Mouse (Mus musculus) neutrophil, adult 5-6 weeks (primary cell): ENCODE results near the gene Anapc16. TPM values are rescaled to one million over a fixed set of nuclear protein-coding genes. Genes with fewer than 3 reads are reported as not detected.

Source experiments
- ATAC-seq: fragments of 151-379, 151-347 bp; 2 replicates; pipeline ENCODE4 v1.8.0; 2017; ENCODE audit warnings: mild to moderate bottlenecking, moderate TSS enrichment; ENCODE audit not compliant: insufficient number of reproducible peaks, poor library complexity, low FRiP score, severe bottlenecking; ENCODE audit errors: extremely low read depth
- total RNA-seq: library from RNA; stranded (forward); fragments of 200-1000 nt; gene quantifications from 2 replicates; pipeline ENCODE4 v1.2.3, GENCODE M21; 2017

Anapc16 gene
- total RNA-seq, 1 experiment from 2014 or later = 56.3 TPM

GRCm38 (mm10) chr10:59952781-59953563 lies 50.0 kb downstream of the Anapc16 start:
- ATAC-seq = no peak

GRCm38 (mm10) chr10:59952152-59952780 lies 50.7 kb downstream of the Anapc16 start:
- no peak for ATAC-seq

- ATAC-seq = peak; percentile 93
Measured at GRCm38 (mm10) chr10:59951211-59952151, 51.5 kb downstream of the Anapc16 start, which contains the start of gene Ddit4. Gene Ddit4 (minus strand): TSS chr10:59951834.

- peak; percentile 48 for ATAC-seq
Measured at GRCm38 (mm10) chr10:59950716-59951191, 52.2 kb downstream of the Anapc16 start.

GRCm38 (mm10) chr10:59949783-59950605 lies 52.9 kb downstream of the Anapc16 start:
- no peak for ATAC-seq

GRCm38 (mm10) chr10:59949255-59949648 lies 53.7 kb downstream of the Anapc16 start:
- ATAC-seq = no peak

GRCm38 (mm10) chr10:59948363-59949254 lies 54.3 kb downstream of the Anapc16 start:
- ATAC-seq = no peak

- ATAC-seq = no peak
Measured at GRCm38 (mm10) chr10:59947296-59948073, 55.5 kb downstream of the Anapc16 start.

- no peak for ATAC-seq
Measured at GRCm38 (mm10) chr10:59946362-59946761, 56.6 kb downstream of the Anapc16 start.

- ATAC-seq = no peak
Measured at GRCm38 (mm10) chr10:59945416-59945815, 57.5 kb downstream of the Anapc16 start.

GRCm38 (mm10) chr10:59943421-59943989 lies 59.4 kb downstream of the Anapc16 start:
- 0 out of 2 replicates have a peak, but pooled peaks have one; percentile 25 for ATAC-seq

- no peak for ATAC-seq
Measured at GRCm38 (mm10) chr10:59942847-59943420, 60.0 kb downstream of the Anapc16 start.

GRCm38 (mm10) chr10:59942281-59942846 lies 60.6 kb downstream of the Anapc16 start:
- no peak for ATAC-seq

GRCm38 (mm10) chr10:59939081-59939480 lies 63.9 kb downstream of the Anapc16 start:
- ATAC-seq = peak; percentile 36; the same call in 1 of the 2 replicates

- no peak for ATAC-seq
Measured at GRCm38 (mm10) chr10:59938662-59939061, 64.3 kb downstream of the Anapc16 start.
